Mouse (Mus musculus) bone marrow, adult 2 months (tissue): ENCODE results near the gene Gps2.
"Not testable (repeated sequence)": the region's sequence is repeated elsewhere in the genome, so short reads cannot be mapped to it uniquely, and the experiment has no call there.

Source experiments
- CTCF ChIP-seq: fragments of 200-500 bp; IDR thresholded peaks from 2 replicates; pipeline ENCODE4 v1.5.1; 2011; ENCODE audit warnings: low read length, control low read depth; ENCODE audit not compliant: control insufficient read depth, insufficient read depth
- POLR2A ChIP-seq: fragments of 200-500 bp; IDR thresholded peaks from 2 replicates; pipeline ENCODE4 v1.6.1; 2011; ENCODE audit warnings: low read depth, mild to moderate bottlenecking, control low read depth, low read length, borderline replicate concordance; ENCODE audit not compliant: control insufficient read depth

DNA sequence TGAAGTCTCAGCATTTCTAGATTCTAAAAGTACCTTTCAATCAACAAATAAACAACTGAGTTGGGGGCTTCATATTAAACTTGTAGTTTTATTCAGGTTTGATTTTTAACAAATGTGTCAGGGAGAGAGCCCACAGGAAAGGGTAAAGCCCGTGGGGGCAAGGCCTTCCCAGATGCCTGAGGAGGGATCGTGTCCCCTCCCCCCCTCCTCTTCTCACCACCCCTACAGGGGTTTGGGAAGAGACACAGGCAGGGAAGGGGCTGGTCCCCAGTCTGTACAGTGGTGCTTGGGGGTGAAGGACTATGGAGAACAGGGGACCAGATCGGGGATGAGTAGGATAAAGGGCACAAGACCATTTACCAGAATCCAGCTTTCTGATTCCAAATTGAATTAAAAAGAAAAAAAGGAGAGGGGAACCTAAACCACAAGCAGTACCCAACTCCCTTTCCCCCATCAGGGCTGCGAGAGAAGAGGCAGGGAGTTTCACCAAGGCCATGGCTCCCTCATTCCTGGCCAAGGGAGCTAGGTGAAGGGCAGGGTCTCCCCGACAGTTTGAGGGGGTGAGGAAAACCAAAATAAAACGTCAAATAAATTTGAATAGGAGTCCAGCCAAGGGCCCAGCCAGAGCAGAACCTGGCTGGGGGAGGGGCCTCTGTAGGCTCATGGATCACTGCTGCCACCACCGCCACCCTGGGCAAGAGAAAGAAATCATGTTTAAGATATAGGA is 3.1 kb downstream of the Gps2 start:
- TF ChIP-seq CTCF, POLR2A: not testable (repeated sequence)
